Mouse (Mus musculus) lung, postnatal 0 days (tissue): ENCODE data around the gene Ccdc125.

ENCODE experiments used
- CTCF ChIP-seq: IDR thresholded peaks from 2 replicates; pipeline ENCODE4 v1.5.1; 2016; ENCODE audit warnings: antibody characterized with exemption, mild to moderate bottlenecking
- EP300 ChIP-seq: IDR thresholded peaks from 2 replicates; pipeline ENCODE4 v1.6.1; 2016; ENCODE audit warnings: antibody characterized with exemption, mild to moderate bottlenecking, control low read depth

GRCm38 (mm10) chr13:100682837-100683236 lies 13.3 kb downstream of the Ccdc125 start:
- TF ChIP-seq CTCF: no peak
- TF ChIP-seq EP300: no peak
